Mouse (Mus musculus) spleen, adult 12 weeks (tissue): Measurements from ENCODE around the gene Pigh.

Experiments used
- DNase-seq: peaks from one replicate; pipeline ENCODE4 v3.0.0; 2022; ENCODE audit warnings: low spot score

The Pigh gene

DNA sequence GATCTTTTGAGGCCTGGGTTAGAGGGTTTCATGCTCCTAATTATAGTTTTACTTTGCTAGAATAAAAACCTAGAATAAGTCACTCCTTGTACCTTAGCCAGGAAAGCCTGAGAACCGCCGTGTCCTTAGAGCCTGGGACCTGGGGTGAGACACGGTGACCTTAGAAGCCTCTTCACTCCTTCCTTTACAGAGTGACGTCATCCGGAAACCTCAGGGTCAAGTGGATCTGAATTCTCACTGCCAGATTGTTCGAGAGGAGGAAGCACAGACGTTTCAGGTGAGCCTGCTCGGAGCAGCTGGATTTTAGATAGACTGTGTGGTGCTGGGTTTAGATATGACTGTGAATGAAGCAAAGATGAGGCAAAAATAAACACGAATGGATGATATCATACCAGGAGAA is 23.0 kb downstream of the Pigh start:
- DNase-seq: no peak

DNA sequence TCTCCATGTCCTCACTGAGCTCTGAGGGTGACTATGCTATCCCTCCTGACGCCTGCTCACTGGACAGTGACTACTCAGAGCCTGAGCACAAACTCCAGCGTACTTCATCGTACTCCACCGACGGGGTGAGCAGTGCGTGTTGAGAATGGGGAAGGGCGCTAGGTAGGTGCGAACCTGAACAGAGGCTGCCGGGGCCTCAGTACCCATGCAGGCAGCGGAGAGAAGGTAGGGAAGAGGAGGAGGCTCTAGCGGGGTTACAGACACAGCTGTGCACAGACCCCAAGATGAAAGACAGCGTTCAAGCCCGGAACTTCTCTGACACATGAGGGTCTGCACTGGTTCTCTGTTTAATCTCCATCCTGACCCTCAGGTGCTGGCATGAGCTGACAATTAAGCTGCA is 25.0 kb downstream of the Pigh start:
- DNase-seq: no peak

DNA sequence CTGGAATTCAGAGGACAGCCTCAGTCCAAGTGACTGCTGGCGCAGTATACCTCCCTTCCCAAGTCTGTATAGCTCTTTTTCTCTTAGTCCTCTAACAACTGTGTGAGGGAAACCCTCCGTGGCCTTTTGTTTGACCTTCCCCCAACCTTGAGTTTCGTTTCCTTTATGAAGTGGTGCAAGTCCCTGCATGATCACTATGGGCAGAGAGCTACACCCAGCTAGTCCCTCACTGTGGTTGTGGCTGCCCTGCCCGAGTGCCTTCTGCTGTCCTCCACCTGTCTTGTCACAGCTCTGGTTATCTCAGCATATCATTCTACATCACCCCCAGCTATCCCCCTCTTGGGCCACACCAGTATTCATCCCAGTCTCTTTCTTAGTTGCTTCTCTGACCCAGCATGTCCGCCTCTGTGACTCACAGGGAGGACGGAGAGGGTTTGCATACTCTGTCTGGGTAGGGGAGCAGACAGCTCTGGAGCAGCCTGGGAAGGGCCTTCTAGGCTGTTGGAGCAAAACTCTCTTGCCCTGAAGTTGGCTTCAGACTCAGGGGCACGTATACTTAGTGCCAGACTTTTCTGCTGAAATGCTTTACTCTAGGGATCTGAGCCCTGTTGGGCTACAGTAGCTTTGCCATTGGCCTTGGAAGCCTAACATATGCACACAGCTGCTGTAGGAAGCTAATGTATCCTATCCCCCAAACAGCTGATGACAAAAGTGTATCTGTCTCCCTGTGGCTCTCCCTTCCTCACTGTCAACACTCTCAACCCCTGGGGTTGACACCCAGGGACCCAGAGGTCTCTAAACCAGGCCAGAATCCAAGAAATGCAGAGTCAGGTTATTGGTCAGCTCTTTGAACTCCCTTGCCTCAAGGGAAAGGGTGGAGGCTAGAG is 28.4 kb downstream of the Pigh start:
- DNase-seq: no peak

DNA sequence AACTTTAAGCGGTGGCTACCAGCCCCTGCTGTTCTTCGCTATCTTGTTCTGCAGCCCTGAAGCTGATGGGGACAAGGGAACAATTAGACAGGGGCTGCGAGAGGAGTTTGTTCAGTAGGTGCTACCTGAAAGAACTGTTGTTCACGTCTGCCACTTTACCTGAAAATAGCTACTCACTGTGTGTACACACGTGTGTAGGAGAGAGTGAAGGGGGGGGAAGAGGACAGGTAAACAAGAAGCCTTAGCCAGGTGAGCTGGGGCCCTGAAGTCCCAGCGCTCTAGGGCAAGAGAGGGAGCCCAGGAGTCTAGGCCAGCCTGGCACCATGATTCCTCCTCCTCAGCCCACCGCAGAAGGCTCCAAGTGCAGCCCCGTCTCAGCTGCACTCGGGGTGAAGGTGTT is 29.3 kb downstream of the Pigh start:
- DNase-seq: no peak

DNA sequence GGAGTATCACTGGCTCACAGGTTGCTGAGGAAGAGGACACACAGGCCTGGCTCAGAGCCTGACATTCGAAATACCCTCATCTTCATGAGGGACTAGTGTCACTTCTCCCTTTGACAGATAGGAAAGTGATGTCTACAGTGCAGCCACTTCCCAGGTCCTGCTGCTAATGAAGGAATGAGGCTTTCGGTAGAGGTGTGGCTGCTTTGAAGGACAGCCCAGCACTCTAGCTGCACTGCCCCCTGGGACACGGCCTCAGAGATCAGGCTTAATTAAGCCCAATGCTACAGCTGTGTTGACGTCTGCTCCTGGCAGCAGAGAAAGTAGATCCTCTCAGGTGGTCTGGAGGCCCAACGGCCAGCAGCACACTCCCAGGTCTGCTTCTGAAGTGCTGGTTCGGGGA is 29.9 kb downstream of the Pigh start:
- no peak for DNase-seq

DNA sequence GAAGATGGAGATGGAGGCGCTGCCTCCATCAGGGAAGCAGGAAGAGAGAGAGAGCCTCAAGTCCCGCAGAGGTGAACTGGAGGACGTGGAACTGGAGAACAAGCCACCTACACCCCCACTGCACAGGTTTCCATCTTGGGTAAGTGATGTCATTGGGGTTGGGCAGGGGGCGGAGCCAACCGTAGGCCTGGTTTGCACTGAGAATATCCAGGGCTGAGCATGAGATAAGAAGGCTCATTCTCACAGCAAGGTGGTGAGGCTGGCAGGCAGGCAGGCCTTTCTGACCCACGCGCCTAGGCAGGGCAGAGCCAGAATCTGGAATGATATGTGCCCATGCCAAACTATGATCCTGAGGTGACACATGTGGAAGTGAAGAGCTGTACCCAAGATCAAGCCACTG is 34.2 kb downstream of the Pigh start:
- DNase-seq: no peak

DNA sequence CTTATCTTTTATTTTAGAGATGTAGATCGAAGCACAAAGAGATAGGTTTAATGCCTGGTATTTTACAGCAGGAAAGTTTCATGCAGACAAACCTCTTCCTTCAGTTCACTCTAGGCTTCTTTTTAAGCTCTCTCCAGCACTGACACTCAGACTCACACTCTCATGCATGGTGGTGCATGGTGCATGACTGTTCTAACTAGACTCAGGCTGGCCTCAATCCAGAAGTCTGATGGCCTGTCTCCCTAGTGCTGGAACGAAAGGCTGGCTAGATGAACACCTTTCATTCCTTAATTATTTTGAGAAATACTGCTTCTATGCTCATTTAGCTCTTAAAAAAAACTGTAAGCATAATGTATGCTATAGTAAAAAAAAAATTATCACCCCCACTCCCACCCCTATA is 37.4 kb downstream of the Pigh start:
- no peak for DNase-seq

DNA sequence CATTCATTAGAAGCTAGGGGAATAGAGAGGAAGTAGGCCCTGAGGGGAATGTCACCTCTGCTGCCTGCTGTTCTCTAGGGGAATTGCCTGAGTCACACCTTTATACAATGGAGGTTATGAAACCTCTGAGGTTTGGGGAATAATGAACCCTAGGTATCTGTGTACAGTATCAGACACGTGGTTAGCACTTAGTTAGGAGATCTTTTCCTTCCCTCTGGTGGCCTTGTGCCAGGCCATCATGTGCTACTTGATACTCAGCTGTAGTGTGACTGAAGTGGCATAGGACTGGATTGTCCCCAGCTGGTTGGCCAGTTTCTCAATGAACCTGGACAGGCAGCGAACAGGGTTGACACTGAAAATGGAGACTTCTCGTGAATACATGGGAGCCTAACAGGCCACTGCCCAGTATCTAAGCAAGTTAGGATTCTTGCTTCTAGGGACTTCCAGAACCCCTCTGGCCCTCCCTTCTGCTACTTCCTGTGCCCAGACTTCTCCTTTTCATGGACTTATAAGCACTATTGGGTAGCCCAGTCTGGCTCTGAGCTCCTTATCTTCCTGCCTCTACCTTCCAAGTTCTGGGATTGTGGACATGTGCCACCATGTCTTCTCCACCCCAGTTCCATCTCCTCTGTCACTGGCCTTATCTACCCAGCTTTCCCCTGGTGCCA is 38.8 kb downstream of the Pigh start:
- DNase-seq: no peak

DNA sequence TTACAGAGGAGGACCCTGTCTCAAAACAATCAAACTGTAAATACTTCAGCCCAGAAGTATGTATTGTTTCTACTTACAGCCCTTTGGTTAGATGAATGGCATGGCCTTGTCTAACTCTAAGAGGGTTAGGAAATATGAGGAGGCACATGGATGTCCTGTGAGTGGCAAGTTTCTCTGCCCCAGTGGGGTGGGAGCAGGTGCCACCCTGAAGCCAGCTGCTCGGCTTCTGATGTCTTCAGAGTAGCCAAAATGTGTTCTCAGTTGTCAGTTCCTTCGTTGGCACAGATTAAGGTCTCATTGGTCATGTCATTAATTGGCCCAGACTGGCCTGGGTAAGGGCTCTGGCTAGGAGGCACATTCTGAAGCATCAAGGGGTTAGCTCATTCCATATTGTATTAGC is 39.6 kb downstream of the Pigh start:
- DNase-seq: no peak

DNA sequence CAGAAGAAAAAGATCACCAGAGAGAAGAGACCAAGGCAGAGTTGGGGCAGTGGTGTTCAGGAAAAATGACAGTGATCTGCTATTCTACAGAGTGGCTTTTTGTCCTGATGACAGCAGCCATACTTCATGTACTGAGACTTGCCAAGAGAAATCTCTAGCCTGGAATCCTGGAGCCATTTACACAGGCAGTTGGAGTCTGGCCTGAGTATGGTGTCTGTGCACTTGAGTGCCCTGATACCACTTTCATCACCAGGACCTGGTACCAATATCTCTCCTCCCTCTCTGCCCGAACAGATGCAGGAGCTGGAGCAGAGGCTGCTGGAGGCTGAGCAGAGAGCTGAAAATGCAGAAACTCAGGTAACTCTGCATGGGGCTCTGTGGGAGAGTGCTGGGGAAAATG is 40.6 kb downstream of the Pigh start:
- no peak for DNase-seq

DNA sequence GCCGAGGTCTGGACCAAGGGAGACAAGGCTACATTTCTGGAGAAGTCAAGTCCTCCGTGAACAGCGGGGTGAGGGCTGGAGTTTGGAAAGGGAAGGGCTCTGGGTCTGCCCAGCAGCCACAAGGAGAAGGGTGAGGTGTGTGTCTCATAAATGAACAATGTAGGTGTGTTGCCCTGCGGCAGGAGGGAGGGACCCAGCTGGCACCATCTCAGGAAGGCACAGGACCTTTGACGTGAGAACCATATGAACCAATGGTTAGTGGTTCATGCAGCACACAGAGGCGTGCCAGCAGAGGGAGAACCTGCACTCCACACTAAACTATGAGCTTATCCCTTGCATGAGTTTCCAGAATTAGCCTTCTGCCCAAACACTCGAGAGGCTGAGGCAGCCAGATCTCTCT is 42.2 kb downstream of the Pigh start:
- no peak for DNase-seq

DNA sequence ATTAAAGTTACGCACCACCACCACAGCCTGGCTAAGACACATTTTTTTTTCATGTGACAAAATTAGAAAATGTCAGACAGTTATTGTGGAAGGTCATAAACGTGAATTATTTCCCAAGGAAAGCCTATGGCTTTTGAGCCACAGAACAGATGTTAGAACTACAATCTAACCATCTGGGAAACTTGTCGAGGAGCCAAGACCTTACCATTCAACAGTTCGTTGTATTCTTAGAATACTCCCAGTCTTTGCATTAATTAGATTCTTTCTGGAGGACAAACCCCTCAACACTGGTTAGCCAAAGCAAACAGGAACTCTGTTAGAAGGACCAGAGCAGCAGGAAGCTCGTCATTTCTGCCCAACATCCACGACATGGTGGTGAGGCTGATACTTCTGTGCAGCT is 43.3 kb downstream of the Pigh start:
- DNase-seq: no peak

DNA sequence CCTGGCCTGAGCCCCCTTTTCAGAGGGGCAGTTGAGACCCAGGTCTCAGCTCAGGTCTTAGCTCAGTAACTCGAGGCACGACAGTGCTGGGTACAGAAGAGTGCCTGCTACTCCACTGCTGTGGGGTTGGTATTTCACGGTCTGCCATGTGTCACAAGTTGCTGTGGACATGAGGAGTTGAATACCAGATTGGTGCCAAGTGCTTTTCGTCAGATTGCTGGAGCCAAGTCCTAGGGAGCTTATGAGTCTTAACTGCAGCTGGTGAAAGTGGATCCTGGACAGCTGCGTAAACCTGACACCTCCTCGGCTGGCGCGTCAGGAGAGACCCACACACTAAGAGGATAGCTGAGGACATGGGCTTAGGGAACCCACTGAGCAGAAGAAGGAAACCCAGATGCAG is 44.8 kb downstream of the Pigh start:
- DNase-seq: no peak

DNA sequence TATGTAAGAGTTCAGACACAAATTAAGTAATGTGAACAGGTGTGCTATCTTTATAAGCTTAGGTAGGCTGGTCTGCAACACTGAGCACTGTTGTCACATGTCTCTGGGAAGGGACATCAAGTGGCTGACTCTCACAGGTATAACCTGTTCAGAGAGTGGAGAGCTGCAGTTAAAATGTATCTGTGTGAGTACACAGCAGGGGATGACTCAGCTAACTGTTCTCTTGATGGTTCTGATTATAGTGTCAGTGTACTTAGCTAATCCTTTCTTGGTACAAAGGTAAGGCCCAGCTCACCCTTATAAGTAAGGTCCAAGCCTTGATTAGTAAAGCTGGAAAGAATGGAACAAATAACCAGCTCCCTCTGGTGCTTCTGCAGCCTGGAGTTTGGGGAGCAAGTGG is 48.0 kb downstream of the Pigh start:
- no peak for DNase-seq

DNA sequence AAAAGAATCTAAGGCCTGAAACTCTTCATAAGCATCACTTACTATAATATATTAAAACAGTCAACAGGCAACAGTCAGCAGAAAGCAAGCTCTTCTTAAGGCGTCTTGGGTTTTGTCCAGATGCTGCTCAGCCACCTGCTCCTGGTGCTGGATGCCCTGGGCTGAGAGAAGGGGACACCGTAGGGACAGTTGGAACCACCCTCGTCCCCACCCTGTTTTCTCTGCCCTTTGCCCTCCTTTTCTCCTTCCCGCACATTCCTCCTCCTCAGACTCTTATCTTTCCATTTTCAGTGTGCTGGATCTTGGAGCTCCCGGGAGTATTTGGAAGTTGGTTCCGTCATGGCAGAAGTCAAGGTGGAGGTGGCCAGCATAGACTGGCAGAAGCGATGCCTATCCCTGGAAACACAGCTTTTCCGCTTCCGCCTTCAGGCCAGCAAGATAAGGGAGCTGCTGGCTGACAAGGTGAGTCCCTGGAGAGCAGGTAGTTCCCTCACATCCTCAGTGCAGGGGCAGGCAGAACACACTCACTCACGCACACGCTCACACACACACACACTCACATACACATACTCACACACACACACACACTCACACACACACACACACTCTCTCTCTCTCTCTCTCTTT is 49.1 kb downstream of the Pigh start:
- no peak for DNase-seq

DNA sequence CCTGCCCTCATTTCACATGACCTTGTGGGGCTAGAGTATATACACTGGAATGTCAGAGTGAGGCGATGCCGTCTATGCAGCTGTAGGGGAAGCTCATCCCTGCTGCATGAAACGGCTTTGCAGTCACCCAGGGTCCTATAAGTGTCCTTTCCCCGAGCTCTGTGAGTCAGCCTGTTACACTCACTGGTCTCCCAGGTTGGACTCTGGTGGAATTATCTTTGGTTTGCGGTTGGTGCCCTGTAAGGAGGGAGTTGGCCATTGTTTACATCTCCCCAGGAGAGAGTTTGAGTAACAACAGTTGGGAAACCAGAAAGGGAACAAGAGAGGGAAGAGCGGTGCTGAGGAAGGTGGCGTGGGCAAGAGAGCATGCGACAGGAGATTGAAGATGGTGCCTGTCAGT is 49.7 kb downstream of the Pigh start:
- DNase-seq: no peak

DNA sequence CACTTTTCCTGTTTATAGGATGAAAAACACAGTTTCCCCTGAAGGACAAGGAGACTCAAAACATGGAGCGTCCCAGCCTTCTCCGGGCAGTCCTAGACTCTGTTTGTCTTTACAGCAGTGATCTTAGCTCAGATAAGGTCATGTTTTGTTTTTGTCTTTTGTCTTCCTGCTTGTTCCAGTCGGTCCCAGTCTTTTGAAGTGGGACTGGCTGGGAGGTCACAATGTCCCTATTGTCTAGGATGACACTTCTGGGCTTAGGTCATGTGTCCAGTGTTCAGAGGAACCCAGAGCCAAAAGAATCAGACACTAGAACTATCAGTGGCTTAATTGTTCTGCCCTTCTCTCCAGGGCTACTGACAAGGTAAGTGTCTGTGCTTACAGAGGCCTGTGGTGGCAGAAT is 54.1 kb downstream of the Pigh start:
- DNase-seq: no peak

DNA sequence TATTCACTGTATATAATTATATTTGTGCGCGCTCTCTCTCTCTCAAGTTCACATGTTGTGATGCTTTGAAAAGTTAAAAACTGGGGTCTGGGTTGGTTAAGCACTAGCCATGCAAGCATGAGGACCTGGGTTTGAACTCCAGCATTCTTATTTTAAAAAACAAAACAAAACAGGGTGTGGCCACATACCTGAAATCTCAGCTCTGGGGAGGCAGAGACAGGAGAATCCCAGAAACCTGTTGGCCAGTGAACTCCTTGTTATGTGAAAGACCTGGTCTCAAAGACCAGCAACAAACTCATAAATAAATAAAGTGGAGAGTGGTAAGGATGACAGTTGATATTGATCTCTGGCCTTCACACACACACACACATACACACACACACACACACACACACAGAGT is 55.1 kb downstream of the Pigh start:
- no peak for DNase-seq
